Mouse (Mus musculus) G1E (cell line): Measurements from ENCODE around the gene Zfp120.
"Not testable (repeated sequence)": the region's sequence is repeated elsewhere in the genome, so short reads cannot be mapped to it uniquely, and the experiment has no call there.

Source experiments
- CTCF ChIP-seq: IDR thresholded peaks from 2 replicates; pipeline ENCODE4 v1.5.1; 2012; ENCODE audit warnings: low read depth, low read length, inconsistent platforms, mixed read lengths
- GATA1 ChIP-seq: IDR thresholded peaks from 2 replicates; pipeline ENCODE4 v1.6.1; 2012; ENCODE audit warnings: borderline replicate concordance, low read length, inconsistent platforms, mixed read lengths
- GATA2 ChIP-seq: IDR thresholded peaks from 2 replicates; pipeline ENCODE4 v1.6.1; 2012; ENCODE audit warnings: low read depth, low read length, inconsistent platforms, borderline replicate concordance
- POLR2AphosphoS5 ChIP-seq: IDR thresholded peaks from 2 replicates; pipeline ENCODE4 v1.6.1; 2012; ENCODE audit warnings: low read depth, low read length, inconsistent platforms; ENCODE audit not compliant: insufficient replicate concordance
- TAL1 ChIP-seq: conservative IDR thresholded peaks from 2 replicates; pipeline ENCODE4 v1.6.1; 2012; ENCODE audit warnings: low read depth, low read length, inconsistent platforms, mixed read lengths

DNA sequence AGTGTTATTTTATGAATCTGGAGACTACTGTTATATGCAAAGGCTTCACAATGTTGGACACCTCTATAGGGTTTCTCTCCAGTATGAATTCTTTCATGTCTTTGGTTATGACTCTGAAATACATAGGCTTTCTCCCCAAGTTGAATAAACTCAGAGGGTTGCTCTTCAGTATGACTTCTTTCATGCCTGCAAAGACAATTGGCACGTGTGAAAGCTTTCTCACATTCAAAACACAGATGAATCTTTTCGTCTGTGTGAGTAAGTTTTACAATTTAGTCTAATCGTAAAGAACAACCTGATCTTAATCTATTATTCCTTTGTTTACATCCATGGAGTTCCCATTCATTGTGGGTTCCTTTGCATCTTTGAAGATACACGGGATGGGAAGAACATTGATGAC is 43.1 kb upstream of the Zfp120 start, which contains the start of gene Gm10770:
- TF ChIP-seq TAL1, CTCF, GATA1, POLR2AphosphoS5, GATA2: not testable (repeated sequence)
